Mouse (Mus musculus): ENCODE measurements at regions not wholly inside any gene's neighbourhood (a gene's known extent, or its start where the extent isn't known, plus 50 kb on each side); places are given as distances from the start of the nearest gene placed in this dataset.

GRCm38 (mm10) chr17:13581995-13582588 lies 178.2 kb upstream of the Afdn start:
- TF ChIP-seq GATA1 (IDR thresholded peaks at IDR 0.05; ENCODE audit: low read length) (no peak), TAL1 (IDR thresholded peaks at IDR 0.05; ENCODE audit: low read length) (no peak)

Data from erythroblast, embryonic 14.5 days (primary cell).